Mouse (Mus musculus) lung, embryonic 15.5 days (tissue): ENCODE results near the gene Lhx5. TPM values are rescaled to one million over a fixed set of nuclear protein-coding genes. Genes with fewer than 3 reads are reported as not detected.

Source experiments
- ATAC-seq: fragments of 200-750 bp; cut with Nextera tagmentation; 2 replicates; pipeline ENCODE4 v1.8.0; 2017; ENCODE audit warnings: moderate number of reproducible peaks, borderline replicate concordance; ENCODE audit not compliant: low FRiP score, low TSS enrichment; ENCODE audit errors: extremely low read depth
- H3K27ac ChIP-seq: fragments of 300-500 bp; sonication (generic); 2 replicates; pipeline ENCODE4 v1.5.1; 2015; ENCODE audit warnings: moderate library complexity, mild to moderate bottlenecking, inconsistent platforms
- H3K27me3 ChIP-seq: fragments of 300-500 bp; sonication (generic); 2 replicates; pipeline ENCODE4 v1.6.1; 2015; ENCODE audit warnings: inconsistent platforms
- H3K36me3 ChIP-seq: fragments of 300-500 bp; sonication (generic); 2 replicates; pipeline ENCODE4 v1.6.1; 2015; ENCODE audit warnings: inconsistent platforms
- H3K4me1 ChIP-seq: fragments of 300-500 bp; sonication (generic); 2 replicates; pipeline ENCODE4 v1.6.1; 2015; ENCODE audit warnings: inconsistent platforms
- H3K4me2 ChIP-seq: fragments of 300-500 bp; sonication (generic); 2 replicates; pipeline ENCODE4 v1.6.1; 2015; ENCODE audit warnings: inconsistent platforms, mild to moderate bottlenecking, moderate library complexity
- H3K4me3 ChIP-seq: fragments of 300-500 bp; sonication (generic); 2 replicates; pipeline ENCODE4 v1.5.1; 2015; ENCODE audit warnings: mild to moderate bottlenecking, inconsistent platforms
- H3K9ac ChIP-seq: fragments of 300-500 bp; sonication (generic); 2 replicates; pipeline ENCODE4 v1.6.1; 2015; ENCODE audit warnings: inconsistent platforms
- H3K9me3 ChIP-seq: fragments of 300-500 bp; sonication (generic); 2 replicates; pipeline ENCODE4 v1.6.1; 2016; ENCODE audit warnings: inconsistent platforms
- WGBS: fragments of 180-500 bp; shearing (Covaris S2); methylation state at CpG from one replicate; pipeline ENCODE4 v1.1.7; 2015; 5-methylcytosine and 5-hydroxymethylcytosine counted together
- polyA plus RNA-seq: library from polyadenylated mRNA; unstranded; fragments of >200 nt; fragmentation: Nextera tagmentation; extraction: Ambion mirVana; gene quantifications from 2 replicates; pipeline ENCODE4 v1.2.1, GENCODE M21; 2015

Gene Lhx5
- polyA plus RNA-seq, 1 experiment from 2014 or later, result 0.05 TPM

DNA sequence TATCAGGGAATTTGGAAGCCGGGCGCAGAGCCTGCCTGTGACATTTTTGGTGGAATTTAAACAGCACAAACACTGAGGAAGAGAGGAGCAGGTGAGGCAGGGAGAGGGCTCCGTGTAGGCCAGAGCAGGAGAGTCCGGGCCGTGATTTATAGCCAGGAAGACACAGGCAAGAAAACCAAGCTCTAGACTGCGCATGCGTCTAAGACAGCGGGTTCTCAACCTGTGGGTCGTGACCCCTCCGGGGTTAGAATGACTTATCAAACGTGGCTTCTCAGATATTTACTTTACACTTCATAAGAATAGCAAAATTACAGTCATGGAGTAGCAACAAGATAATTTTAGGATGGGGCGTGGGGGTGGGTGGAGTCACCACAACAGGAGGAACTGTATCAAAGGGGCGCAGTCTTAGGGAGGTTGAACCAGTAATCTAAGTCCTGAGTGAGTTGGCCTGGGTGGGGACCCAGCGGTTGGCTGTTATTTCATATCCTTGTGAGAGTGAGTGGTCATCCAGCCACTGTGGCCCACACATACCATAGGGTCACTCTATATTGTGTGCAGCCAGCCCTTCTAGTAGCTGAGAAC lies 23.3 kb downstream of the Lhx5 start:
- H3K4me3 ChIP-seq, result no peak overlapping the region
- peaks cover 29% of the 10 kb centered on the region for H3K27me3 ChIP-seq
- no peaks in the 10 kb centered on the region for H3K36me3 ChIP-seq
- 37% methylated on average over 14 of the region's 14 CpGs for WGBS
- no peak overlapping the region for H3K9ac ChIP-seq
- no peaks in the 10 kb centered on the region for H3K9me3 ChIP-seq
- ATAC-seq, result no peak
- no peak overlapping the region for H3K4me2 ChIP-seq
- no peak overlapping the region for H3K27ac ChIP-seq
- no peaks in the 10 kb centered on the region for H3K4me1 ChIP-seq

DNA sequence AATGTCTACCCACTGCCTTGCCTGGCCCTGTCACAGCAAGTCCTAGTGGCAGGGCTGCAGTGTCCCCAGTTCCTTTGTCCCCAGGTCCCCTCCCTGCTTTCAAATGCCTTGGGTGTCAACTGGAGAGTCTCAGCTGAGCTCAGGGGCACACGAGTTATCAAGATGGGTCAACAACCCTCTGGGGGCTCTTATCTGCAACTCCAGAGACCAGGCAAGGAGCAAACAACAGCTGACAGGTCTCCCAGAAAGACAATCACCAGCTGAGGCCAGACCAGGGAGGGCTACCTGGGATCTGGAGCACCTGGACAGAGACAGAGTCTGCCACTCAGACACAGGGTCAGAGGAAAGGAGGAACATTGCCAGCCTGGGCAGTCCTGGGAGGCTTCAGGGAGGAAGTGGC lies 24.8 kb downstream of the Lhx5 start:
- Histone ChIP-seq H3K4me2 (no peak overlapping the region), H3K27me3 (peaks cover 29% of the 10 kb centered on the region), H3K27ac (no peak overlapping the region), H3K4me1 (no peaks in the 10 kb centered on the region), H3K36me3 (no peaks in the 10 kb centered on the region), H3K9ac (no peak overlapping the region), H3K9me3 (no peaks in the 10 kb centered on the region), H3K4me3 (no peak overlapping the region)
- 4% methylated on average over 1 of the region's 1 CpGs for WGBS
- no peak for ATAC-seq

DNA sequence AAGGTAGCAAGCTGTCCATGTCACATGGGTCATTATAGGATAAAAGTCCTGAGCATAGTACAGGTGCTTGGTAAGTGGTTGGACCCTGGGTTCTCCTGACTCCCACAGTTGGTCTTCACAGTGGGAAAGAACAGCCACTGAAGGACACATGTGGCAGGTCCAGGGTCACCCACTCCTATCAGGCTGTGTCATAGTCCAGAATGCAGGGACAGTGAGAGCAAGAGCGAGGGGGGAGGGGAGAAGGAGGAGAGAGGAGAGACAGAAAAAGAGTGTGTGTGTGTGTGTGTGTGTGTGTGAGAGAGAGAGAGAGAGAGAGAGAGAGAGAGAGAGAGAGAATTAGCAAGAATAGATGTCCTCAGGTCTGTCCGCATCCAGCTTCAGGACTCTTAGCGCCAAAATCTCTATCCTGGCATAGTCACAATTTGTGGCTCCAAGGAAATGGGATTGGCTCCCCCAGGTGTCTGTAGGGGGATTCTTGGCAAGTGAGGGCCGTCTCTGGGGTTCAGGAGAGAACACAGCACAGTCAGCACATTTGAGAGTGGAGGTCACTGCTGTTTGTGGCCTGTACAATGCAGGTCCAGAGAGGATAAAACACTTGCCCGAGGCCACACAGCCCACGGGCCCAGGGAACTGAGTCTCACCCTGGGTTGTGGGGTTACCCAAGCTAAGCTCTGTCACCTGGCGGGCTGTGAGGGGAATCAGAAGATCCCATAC lies 25.5 kb downstream of the Lhx5 start:
- H3K36me3 ChIP-seq, result no peaks in the 10 kb centered on the region
- H3K27ac ChIP-seq, result no peak overlapping the region
- H3K27me3 ChIP-seq, result peaks cover 29% of the 10 kb centered on the region
- 43% methylated on average over 7 of the region's 7 CpGs for WGBS
- no peaks in the 10 kb centered on the region for H3K4me1 ChIP-seq
- no peak for ATAC-seq
- no peak overlapping the region for H3K4me2 ChIP-seq
- no peak overlapping the region for H3K9ac ChIP-seq
- H3K4me3 ChIP-seq, result no peak overlapping the region
- H3K9me3 ChIP-seq, result no peaks in the 10 kb centered on the region

DNA sequence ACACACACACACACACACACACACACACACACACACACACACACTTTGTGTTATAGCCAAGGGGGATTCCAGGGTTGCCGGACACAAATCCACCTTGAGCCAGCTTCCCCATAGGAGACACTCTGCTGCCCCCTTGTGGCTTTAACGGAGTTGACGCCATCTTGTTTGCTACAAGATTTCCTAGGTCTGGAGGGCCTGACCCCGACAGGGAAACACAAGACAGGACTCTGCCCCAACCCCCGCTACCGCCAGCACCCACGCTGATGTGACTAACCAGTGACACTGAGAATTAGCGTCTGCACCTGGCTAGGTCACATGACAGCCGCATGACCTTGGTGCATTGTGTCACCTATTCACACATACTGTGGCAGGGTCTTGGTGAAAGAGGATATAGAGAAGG lies 26.1 kb downstream of the Lhx5 start:
- ATAC-seq, result no peak

DNA sequence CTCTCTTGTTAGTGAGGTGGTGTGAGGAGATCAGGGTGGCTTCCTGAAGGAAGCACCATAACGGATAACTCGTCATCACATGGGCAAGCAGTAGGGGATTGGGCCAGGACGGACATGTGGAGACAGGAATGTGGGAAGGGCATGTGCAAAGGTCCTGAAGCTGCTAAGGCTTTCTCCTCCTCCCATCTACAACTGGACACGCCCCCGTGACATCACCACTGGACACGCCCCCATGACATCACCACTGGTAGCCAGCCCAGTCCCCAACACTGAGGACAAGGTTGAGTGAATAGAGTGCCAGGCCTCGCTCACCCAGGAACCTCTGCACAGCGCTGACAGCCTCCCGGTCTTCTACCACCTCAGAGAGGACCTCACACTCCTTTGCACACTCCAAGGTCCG lies 27.6 kb downstream of the Lhx5 start:
- H3K4me2 ChIP-seq, result no peak overlapping the region
- no peaks in the 10 kb centered on the region for H3K9me3 ChIP-seq
- no peaks in the 10 kb centered on the region for H3K4me1 ChIP-seq
- H3K27ac ChIP-seq, result no peak overlapping the region
- H3K36me3 ChIP-seq, result no peaks in the 10 kb centered on the region
- H3K9ac ChIP-seq, result no peak overlapping the region
- peaks cover 26% of the 10 kb centered on the region for H3K27me3 ChIP-seq
- H3K4me3 ChIP-seq, result no peak overlapping the region
- ATAC-seq, result no peak; the same call in 1 of the 2 replicates
- WGBS, result 67% methylated on average over 10 of the region's 10 CpGs

More for the DNA sequence above, 26.1 kb downstream of the Lhx5 start:
- Histone ChIP-seq H3K9me3 (no peaks in the 10 kb centered on the region), H3K4me1 (no peaks in the 10 kb centered on the region), H3K9ac (no peak overlapping the region), H3K27ac (no peak overlapping the region), H3K27me3 (peaks cover 29% of the 10 kb centered on the region), H3K36me3 (no peaks in the 10 kb centered on the region), H3K4me2 (no peak overlapping the region), H3K4me3 (no peak overlapping the region)
- WGBS, result 6% methylated on average over 9 of the region's 9 CpGs

DNA sequence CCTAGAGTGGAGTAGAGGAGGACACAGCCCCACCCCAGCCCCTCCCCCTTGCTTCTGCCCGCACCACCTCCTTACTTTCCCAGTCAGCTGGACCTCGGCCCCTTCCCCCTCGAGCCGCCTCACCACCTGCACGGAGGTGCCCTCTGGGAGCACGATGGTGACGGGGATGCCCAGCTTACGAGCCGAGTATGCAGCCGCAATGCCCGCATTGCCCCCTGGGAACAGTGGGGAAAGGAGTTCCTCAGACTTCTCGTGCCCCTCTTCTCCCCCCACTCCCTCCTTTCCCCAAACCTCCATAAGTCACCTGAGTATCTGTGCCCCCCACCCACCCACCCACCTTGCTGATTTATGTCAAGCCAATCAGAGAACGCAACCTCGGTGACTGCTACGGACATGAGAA lies 30.4 kb downstream of the Lhx5 start:
- no peaks in the 10 kb centered on the region; the same call in 1 of the 2 replicates for H3K27me3 ChIP-seq
- whole genome bisulfite sequencing, result 60% methylated on average over 15 of the region's 15 CpGs
- ATAC-seq, result no peak

DNA sequence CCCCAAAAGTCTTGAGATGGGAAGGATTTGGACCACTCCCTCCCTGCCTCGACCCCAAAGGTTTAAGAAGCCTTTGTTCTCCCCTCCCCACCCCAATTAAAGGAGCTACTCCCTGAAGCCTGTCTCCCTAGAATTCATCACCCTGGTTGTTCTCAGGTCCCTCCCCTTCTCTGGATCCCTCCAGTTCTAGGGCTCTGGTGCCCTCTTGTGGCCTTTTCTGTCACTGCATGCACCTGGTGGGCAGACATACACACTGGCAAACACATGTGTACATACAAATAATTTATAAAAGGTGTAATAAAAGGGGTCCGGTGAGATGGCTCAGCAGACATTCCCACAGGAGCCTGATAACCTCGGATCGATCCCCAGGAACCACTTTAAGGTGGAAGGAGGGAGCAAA lies 32.8 kb downstream of the Lhx5 start:
- Histone ChIP-seq H3K4me1 (no peaks in the 10 kb centered on the region), H3K27me3 (no peaks in the 10 kb centered on the region; the same call in 1 of the 2 replicates), H3K4me2 (no peak overlapping the region), H3K36me3 (no peaks in the 10 kb centered on the region), H3K27ac (no peak overlapping the region), H3K9ac (no peak overlapping the region), H3K4me3 (no peak overlapping the region), H3K9me3 (no peaks in the 10 kb centered on the region)
- ATAC-seq, result no peak
- WGBS, result 79% methylated on average over 4 of the region's 4 CpGs

More for the DNA sequence above, 30.4 kb downstream of the Lhx5 start:
- Histone ChIP-seq H3K9me3 (no peaks in the 10 kb centered on the region), H3K4me1 (no peaks in the 10 kb centered on the region), H3K4me2 (no peak overlapping the region), H3K27ac (no peak overlapping the region), H3K9ac (no peak overlapping the region), H3K36me3 (no peaks in the 10 kb centered on the region), H3K4me3 (no peak overlapping the region)

DNA sequence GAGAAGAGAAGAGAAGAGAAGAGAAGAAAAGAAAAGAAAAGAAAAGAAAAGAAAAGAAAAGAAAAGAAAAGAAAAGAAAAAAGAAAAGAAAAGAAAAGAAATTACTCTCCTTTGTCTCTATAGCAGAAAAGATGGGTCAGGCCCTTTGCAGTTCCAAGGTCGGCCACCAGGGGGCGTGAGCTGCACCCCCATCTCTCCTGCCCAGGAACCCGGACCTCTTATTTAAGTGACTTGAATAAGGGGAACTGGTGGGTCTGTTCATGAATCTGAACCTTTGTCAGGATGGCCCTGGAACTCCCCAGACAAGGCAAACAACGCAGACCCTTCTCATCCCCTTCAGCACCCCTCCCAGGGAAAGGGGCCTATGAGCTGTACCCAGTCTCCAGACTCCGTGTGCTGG lies 33.6 kb downstream of the Lhx5 start:
- Histone ChIP-seq H3K27ac (no peak overlapping the region), H3K4me2 (no peak overlapping the region), H3K4me1 (no peaks in the 10 kb centered on the region), H3K36me3 (no peaks in the 10 kb centered on the region), H3K9me3 (no peaks in the 10 kb centered on the region), H3K27me3 (no peaks in the 10 kb centered on the region; the same call in 1 of the 2 replicates), H3K9ac (no peak overlapping the region), H3K4me3 (no peak overlapping the region)
- no peak for ATAC-seq
- WGBS, result 34% methylated on average over 5 of the region's 5 CpGs

DNA sequence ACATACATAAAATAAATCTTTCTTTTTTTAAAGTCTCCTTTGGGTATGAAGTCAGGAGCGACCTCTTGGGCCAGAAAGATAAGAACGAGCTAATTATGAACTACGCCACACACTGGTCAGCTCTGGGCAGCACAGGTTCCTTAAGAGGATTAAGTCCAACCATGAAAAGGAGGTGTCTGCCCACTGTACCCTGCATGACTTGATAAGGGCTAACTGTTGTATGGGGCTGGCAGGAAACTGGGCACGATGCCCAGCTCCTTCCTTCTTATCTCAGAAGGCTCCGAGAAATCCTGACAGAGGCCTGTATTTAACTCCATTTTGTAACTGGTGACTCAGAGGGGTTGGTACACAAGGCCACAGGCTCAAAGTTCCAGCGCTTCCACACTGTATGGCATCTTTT lies 34.4 kb downstream of the Lhx5 start:
- Histone ChIP-seq H3K36me3 (no peaks in the 10 kb centered on the region), H3K9ac (no peak overlapping the region), H3K4me2 (no peak overlapping the region), H3K9me3 (no peaks in the 10 kb centered on the region), H3K4me1 (no peaks in the 10 kb centered on the region), H3K27me3 (no peaks in the 10 kb centered on the region; the same call in 1 of the 2 replicates), H3K4me3 (no peak overlapping the region), H3K27ac (no peak overlapping the region)
- ATAC-seq, result peak; percentile 50; the same call in 1 of the 2 replicates
- 57% methylated on average over 6 of the region's 6 CpGs for WGBS

DNA sequence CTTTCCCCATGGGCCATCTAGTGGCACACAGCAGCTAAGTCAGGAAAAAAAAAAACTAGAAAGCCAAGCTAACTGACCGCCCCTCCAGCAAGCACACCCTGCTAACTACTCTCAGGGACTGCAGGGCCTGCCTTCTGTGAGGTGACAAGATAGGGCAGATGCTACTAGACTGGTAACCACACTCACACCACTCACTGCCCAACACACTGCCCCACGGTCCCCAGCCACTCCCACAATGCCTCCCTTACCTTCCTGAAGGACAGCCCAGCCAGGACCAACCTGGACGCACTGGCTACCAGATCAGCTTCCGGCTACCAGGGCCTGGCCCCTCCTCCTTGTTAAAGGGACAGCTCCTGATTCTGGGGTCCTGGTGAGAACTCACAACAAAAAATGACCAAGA lies 35.5 kb downstream of the Lhx5 start:
- H3K36me3 ChIP-seq, result no peaks in the 10 kb centered on the region
- no peak overlapping the region for H3K27ac ChIP-seq
- H3K9ac ChIP-seq, result no peak overlapping the region
- H3K4me1 ChIP-seq, result no peaks in the 10 kb centered on the region
- peak overlapping the region; percentile 16; the same call in 1 of the 2 replicates for H3K4me3 ChIP-seq
- peak overlapping the region; percentile 27 for H3K4me2 ChIP-seq
- H3K9me3 ChIP-seq, result no peaks in the 10 kb centered on the region
- 7% methylated on average over 4 of the region's 4 CpGs for WGBS
- no peaks in the 10 kb centered on the region; the same call in 1 of the 2 replicates for H3K27me3 ChIP-seq
- no peak for ATAC-seq

DNA sequence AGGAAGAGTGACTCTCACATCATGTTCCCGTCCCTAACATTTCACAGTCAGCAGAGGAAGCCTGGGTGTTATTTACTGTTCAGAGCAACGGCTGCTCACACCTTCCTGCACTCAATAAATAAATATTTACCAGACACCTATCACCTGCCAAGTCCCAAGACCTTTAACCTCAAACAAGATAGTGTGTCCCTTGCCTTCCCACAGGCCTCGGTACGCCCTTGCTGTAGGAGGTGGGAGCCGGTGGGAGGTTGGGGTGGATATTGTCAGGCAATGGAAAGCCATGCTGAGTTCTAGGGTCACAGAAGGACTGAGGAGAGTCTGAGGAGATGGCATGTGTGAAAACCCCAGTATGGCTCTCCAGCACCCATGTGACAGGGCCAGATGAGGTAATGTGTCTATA lies 36.8 kb downstream of the Lhx5 start:
- no peak for ATAC-seq
- 57% methylated on average over 5 of the region's 5 CpGs for WGBS

DNA sequence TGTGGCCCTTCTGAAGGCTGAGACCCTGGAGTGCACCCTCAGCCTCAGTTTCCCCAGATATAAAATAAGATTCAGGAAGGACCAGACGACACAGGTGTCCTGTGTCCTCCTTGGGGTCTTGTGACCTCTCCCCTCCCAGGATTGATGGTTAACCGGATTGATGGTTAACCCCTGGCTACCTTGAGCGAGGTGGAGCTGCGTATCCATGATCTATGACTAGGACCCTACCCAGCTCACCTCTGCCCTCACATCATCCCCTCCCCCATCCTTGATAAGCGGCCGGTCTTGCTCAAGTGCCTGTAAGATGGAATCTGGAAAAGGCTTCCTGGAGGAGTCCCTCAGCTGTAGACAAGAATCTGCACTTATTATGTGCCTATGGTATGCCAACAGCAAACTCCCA lies 37.3 kb downstream of the Lhx5 start:
- Histone ChIP-seq H3K4me1 (no peaks in the 10 kb centered on the region), H3K36me3 (no peaks in the 10 kb centered on the region), H3K4me3 (no peak overlapping the region), H3K9ac (no peak overlapping the region), H3K4me2 (no peak overlapping the region), H3K9me3 (no peaks in the 10 kb centered on the region), H3K27ac (no peak overlapping the region), H3K27me3 (no peaks in the 10 kb centered on the region)
- whole genome bisulfite sequencing, result 67% methylated on average over 6 of the region's 6 CpGs
- no peak for ATAC-seq

More for the DNA sequence above, 36.8 kb downstream of the Lhx5 start:
- no peak overlapping the region for H3K27ac ChIP-seq
- no peak overlapping the region for H3K4me2 ChIP-seq
- no peaks in the 10 kb centered on the region for H3K9me3 ChIP-seq
- no peaks in the 10 kb centered on the region for H3K36me3 ChIP-seq
- no peak overlapping the region for H3K9ac ChIP-seq
- no peaks in the 10 kb centered on the region; the same call in 1 of the 2 replicates for H3K27me3 ChIP-seq
- no peaks in the 10 kb centered on the region for H3K4me1 ChIP-seq
- no peak overlapping the region for H3K4me3 ChIP-seq
